Mouse (Mus musculus) C2C12 (cell line): ENCODE measurements at regions not wholly inside any gene's neighbourhood (a gene's known extent, or its start where the extent isn't known, plus 50 kb on each side); places are given as distances from the start of the nearest gene placed in this dataset.

ENCODE experiments used
- CTCF ChIP-seq: IDR thresholded peaks from one replicate; pipeline ENCODE4 v1.5.1; 2011; ENCODE audit not compliant: control insufficient read depth, insufficient read depth, insufficient read length
- MAX ChIP-seq: IDR thresholded peaks from one replicate; pipeline ENCODE4 v1.6.1; 2011; ENCODE audit warnings: mild to moderate bottlenecking, control low read depth
- MYOD1 ChIP-seq: IDR thresholded peaks from one replicate; pipeline ENCODE4 v1.6.1; 2011; ENCODE audit warnings: low read depth; ENCODE audit not compliant: control insufficient read depth, insufficient read length
- MYOG ChIP-seq: IDR thresholded peaks from one replicate; pipeline ENCODE4 v1.6.1; 2011; ENCODE audit not compliant: control insufficient read depth, insufficient read length; ENCODE audit errors: extremely low read depth
- USF1 ChIP-seq: IDR thresholded peaks from one replicate; pipeline ENCODE4 v1.6.1; 2011; ENCODE audit warnings: low read depth, mild to moderate bottlenecking, control low read depth, moderate library complexity

DNA sequence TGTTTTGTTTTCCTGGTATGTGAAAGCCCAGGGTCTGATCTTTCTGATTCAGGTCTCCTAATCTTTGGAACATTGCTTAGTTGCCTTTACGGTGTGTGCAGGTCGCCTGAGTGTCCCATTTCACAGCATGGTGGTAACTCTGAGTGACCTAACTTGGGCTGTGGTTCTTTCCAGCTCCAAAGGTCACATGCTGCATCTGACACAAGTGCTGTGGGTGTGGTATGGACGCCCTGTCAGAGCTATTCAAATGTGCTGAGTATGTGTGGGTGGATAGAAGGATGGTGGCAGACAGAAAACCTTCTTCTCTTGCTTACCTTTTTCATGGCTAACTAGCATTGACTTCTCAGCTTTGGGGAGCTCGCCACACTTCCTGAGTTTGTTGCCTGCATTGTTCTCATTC lies 201.8 kb downstream of the Foxo1 start:
- TF ChIP-seq CTCF (no peak), MYOG (no peak), MAX (no peak), MYOD1 (no peak), USF1 (peak; percentile 66)
